Mouse (Mus musculus) monocyte, adult 5-6 weeks (primary cell): Measurements from ENCODE around the gene Cyp46a1. TPM values are rescaled to one million over a fixed set of nuclear protein-coding genes. Genes with fewer than 3 reads are reported as not detected.

ENCODE experiments used
- ATAC-seq: fragments of 153-309, 156-312 bp; replicated peaks from 2 replicates; pipeline ENCODE4 v1.8.0; 2017; ENCODE audit warnings: mild to moderate bottlenecking; ENCODE audit not compliant: low TSS enrichment, insufficient number of reproducible peaks, severe bottlenecking, poor library complexity, low FRiP score
- total RNA-seq: library from RNA; stranded (forward); fragments of 200-1000, 200-491, 200-594 nt; gene quantifications from 3 replicates; pipeline ENCODE4 v1.2.3, GENCODE M21; 2017

The Cyp46a1 gene
- total RNA-seq, 1 experiment from 2014 or later: not detected

- no peak for ATAC-seq
Measured at GRCm38 (mm10) chr12:108392254-108393044, 58.3 kb downstream of the Cyp46a1 start.

GRCm38 (mm10) chr12:108393082-108393481 lies 58.9 kb downstream of the Cyp46a1 start:
- ATAC-seq: no peak

GRCm38 (mm10) chr12:108393637-108394036 lies 59.5 kb downstream of the Cyp46a1 start:
- ATAC-seq: no peak

GRCm38 (mm10) chr12:108394534-108395284 lies 60.5 kb downstream of the Cyp46a1 start:
- no peak for ATAC-seq

GRCm38 (mm10) chr12:108395285-108395660 lies 61.1 kb downstream of the Cyp46a1 start:
- ATAC-seq: no peak

- ATAC-seq: no peak
Measured at GRCm38 (mm10) chr12:108396081-108396947, 62.1 kb downstream of the Cyp46a1 start.

GRCm38 (mm10) chr12:108398681-108399080 lies 64.5 kb downstream of the Cyp46a1 start:
- no peak for ATAC-seq

- no peak for ATAC-seq
Measured at GRCm38 (mm10) chr12:108399191-108399590, 65.0 kb downstream of the Cyp46a1 start.

- no peak for ATAC-seq
Measured at GRCm38 (mm10) chr12:108400951-108401350, 66.8 kb downstream of the Cyp46a1 start.

GRCm38 (mm10) chr12:108403957-108404356 lies 69.8 kb downstream of the Cyp46a1 start:
- ATAC-seq: no peak

GRCm38 (mm10) chr12:108409100-108409499 lies 74.9 kb downstream of the Cyp46a1 start:
- ATAC-seq: no peak

- ATAC-seq: no peak
Measured at GRCm38 (mm10) chr12:108410416-108411208, 76.4 kb downstream of the Cyp46a1 start.

Other genes starting within 250 kb of the Cyp46a1 start
- 101 to 135 TPM (median 121 TPM) in 3 replicates for gene Setd3, start 155.1 kb upstream of the Cyp46a1 start, total RNA-seq
- 22.4 to 31.4 TPM (median 26.9 TPM) in 3 replicates for gene Ccnk, start 154.8 kb upstream of the Cyp46a1 start, total RNA-seq
- 0.32 to 1.4 TPM in 2 of 3 replicates, not detected in the other for gene Ccdc85c, start 59.0 kb upstream of the Cyp46a1 start, total RNA-seq
- not detected in 3 replicates for gene Hhipl1, start 28.1 kb upstream of the Cyp46a1 start, total RNA-seq
- gene Eml1, start 36.6 kb downstream of the Cyp46a1 start, total RNA-seq: not detected in 3 replicates
- gene Evl, start 220.3 kb downstream of the Cyp46a1 start, total RNA-seq: 395 to 558 TPM (median 422 TPM) in 3 replicates